Mouse (Mus musculus) megakaryocyte, embryonic 14.5 days (primary cell): ENCODE measurements around the gene Scfd2. TPM values are rescaled to one million over a fixed set of nuclear protein-coding genes. Genes with fewer than 3 reads are reported as not detected.

Source experiments
- H3K27me3 ChIP-seq: replicated peaks from 2 replicates; pipeline ENCODE3; 2012; ENCODE audit warnings: inconsistent platforms
- H3K36me3 ChIP-seq: replicated peaks from 2 replicates; pipeline ENCODE3; 2012; ENCODE audit warnings: low read length, inconsistent platforms, mixed read lengths
- H3K4me1 ChIP-seq: 2 replicates; pipeline ENCODE4 v1.6.1; 2012; ENCODE audit warnings: inconsistent platforms
- H3K4me3 ChIP-seq: replicated peaks from 2 replicates; pipeline ENCODE3; 2012; ENCODE audit warnings: moderate library complexity, mild to moderate bottlenecking, inconsistent platforms
- H3K9me3 ChIP-seq: 2 replicates; pipeline ENCODE4 v1.6.1; 2012; ENCODE audit warnings: inconsistent platforms
- FLI1 ChIP-seq: IDR thresholded peaks from 2 replicates; pipeline ENCODE4 v1.6.1; 2012; ENCODE audit warnings: low read length, inconsistent platforms, mixed read lengths
- GATA1 ChIP-seq: IDR thresholded peaks from 3 replicates; pipeline ENCODE4 v1.6.1; 2012; ENCODE audit warnings: mixed read lengths, low read length, inconsistent platforms, borderline replicate concordance
- polyA plus RNA-seq: library from polyadenylated mRNA; stranded (reverse); fragments of >175 nt; gene quantifications from 2 replicates; pipeline ENCODE4 v1.2.3, GENCODE M21; 2012; ENCODE audit warnings: low replicate concordance; ENCODE audit not compliant: insufficient read depth

Gene Scfd2
- polyA plus RNA-seq, 1 experiment: 2.5 TPM

DNA sequence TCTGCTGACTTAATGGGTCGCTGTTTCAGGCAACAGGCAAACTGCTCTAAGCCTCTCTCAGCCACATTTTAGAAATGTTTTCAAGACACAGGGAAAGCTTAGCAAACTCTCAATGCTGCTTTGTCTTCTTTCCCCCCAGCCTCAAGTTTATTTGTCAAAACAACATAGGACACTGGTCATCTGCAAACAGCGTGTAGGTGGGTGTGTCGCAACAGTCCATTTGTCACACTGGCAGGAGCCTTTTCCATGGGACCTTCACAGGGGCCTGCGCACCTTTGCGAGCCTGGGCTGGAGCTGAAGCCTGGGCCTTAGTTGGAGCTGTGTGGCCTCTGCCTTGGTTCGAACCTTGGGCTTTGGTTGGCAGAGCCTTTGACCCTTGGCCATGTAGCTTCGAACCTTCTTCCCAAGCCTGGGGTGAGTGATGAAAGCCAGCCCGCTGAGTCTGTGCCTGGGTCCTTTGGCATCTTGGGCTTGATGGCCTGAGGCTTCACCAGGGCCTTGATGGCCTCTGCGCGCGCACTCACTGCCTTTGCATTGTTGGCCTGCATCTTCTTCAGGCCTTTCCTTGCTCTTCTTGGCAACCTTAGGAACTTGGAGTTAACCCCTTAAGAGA lies 215.1 kb downstream of the Scfd2 start:
- Histone ChIP-seq H3K27me3 (peaks cover 3% of the 10 kb centered on the region), H3K9me3 (no peaks in the 10 kb centered on the region), H3K4me1 (peaks cover 7% of the 10 kb centered on the region), H3K36me3 (no peaks in the 10 kb centered on the region), H3K4me3 (no peak overlapping the region)
- TF ChIP-seq GATA1 (no peak), FLI1 (no peak)

DNA sequence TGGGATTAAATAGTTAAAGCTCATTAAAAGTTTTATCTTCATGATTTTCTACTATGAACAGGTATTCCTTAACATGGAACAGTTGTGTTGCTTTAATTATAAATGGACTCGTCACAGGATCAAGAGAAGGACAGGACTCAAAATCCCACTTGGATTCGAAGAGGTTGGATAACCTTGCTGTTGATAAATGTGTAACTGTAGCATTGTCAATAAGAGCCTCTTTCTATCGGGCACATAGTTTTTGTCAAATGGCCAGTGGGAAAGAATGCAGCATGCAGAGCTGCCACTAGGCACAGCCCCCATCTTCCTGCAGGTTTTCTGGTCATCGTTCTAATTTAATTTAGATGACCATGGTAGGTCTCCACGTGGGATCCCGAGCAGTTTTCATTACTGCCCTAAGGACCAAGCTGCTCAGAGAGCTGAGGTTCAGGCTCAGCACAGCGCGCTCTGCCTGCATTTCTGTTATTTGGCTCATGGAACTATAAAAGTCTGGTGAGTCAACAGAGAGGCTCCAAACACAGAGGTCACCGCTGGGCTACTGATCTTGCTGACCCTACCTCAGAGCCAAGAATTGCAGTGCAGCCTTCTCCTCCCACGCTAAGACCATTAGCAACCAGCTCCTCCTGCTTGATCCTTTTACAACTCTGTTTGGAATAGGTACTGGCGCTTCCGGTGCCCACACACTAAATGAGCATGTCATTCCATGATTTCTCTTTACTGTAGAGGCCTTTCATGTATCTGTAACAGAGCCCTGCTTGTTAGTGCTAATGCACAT lies 215.9 kb downstream of the Scfd2 start:
- peaks cover 3% of the 10 kb centered on the region for H3K27me3 ChIP-seq
- H3K9me3 ChIP-seq: no peaks in the 10 kb centered on the region
- no peak for TF ChIP-seq GATA1
- no peak for TF ChIP-seq FLI1
- peaks cover 7% of the 10 kb centered on the region for H3K4me1 ChIP-seq
- no peak overlapping the region for H3K4me3 ChIP-seq
- no peaks in the 10 kb centered on the region for H3K36me3 ChIP-seq

DNA sequence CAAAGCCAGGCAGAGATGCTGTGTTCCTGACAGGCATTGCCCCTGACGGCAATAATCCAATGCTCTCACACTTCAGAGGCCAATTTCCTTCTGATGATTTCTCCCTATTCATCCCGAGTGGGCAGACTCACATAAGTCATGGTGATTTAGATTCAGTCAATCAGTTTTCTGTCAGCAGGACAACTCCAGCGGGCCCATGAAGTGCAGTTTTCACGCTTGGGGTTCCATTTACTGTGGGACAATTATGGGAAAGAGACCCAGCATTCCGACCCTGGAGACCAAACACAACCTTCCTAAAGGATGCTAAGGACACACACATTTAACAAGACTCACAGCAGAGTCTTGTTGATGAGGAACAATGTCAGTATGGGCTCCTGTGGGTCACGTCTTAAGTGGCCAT lies 217.1 kb downstream of the Scfd2 start:
- Histone ChIP-seq H3K36me3 (no peaks in the 10 kb centered on the region), H3K4me1 (peaks cover 7% of the 10 kb centered on the region), H3K9me3 (no peaks in the 10 kb centered on the region), H3K4me3 (no peak overlapping the region), H3K27me3 (peaks cover 3% of the 10 kb centered on the region)
- no peak for TF ChIP-seq GATA1

DNA sequence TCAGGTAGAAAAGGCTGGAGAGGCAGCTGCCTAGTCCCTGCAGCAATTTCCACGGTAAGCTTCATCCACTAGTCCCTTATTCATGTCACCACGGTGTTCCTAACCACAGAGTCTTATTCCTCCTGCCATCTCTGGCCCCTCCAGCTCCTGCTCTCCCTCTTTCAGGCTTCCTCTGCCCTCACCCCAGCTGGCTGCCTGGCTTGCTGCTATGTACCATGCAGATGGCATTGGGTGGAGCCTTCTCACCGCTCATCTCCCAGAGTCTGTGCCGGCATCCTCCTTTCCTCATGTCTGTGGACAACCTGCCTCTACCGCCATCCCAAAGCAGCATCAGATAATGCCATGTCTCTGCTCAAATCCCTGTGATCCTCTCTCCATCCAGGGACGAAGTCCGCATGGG lies 218.0 kb downstream of the Scfd2 start:
- peaks cover 3% of the 10 kb centered on the region for H3K27me3 ChIP-seq
- TF ChIP-seq FLI1: no peak
- no peak for TF ChIP-seq GATA1
- H3K36me3 ChIP-seq: no peaks in the 10 kb centered on the region

DNA sequence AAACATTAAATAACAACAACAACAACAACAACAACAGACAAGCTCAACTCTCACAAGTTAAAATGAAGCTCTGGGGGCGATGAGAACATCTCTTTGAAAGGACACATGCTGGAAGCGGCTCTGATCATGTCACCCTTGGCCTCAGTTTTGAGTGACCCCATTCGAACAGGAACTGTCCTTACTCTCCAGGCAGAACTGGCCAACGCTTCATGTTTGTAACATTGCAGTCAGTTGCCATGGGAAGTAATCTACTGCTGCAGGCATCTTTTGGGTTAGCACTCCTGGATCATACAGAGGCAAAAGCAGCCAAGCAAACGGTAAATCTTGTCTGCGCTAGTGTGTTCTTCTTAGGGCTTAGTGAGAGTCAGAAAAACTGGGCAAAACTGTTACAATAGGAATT lies 219.7 kb downstream of the Scfd2 start:
- Histone ChIP-seq H3K4me3 (no peak overlapping the region), H3K36me3 (no peaks in the 10 kb centered on the region), H3K4me1 (peaks cover 7% of the 10 kb centered on the region), H3K27me3 (peaks cover 3% of the 10 kb centered on the region), H3K9me3 (no peaks in the 10 kb centered on the region)
- TF ChIP-seq GATA1 (no peak), FLI1 (no peak)

More for the DNA sequence above, 218.0 kb downstream of the Scfd2 start:
- H3K4me1 ChIP-seq: peaks cover 7% of the 10 kb centered on the region
- no peaks in the 10 kb centered on the region for H3K9me3 ChIP-seq
- H3K4me3 ChIP-seq: no peak overlapping the region

DNA sequence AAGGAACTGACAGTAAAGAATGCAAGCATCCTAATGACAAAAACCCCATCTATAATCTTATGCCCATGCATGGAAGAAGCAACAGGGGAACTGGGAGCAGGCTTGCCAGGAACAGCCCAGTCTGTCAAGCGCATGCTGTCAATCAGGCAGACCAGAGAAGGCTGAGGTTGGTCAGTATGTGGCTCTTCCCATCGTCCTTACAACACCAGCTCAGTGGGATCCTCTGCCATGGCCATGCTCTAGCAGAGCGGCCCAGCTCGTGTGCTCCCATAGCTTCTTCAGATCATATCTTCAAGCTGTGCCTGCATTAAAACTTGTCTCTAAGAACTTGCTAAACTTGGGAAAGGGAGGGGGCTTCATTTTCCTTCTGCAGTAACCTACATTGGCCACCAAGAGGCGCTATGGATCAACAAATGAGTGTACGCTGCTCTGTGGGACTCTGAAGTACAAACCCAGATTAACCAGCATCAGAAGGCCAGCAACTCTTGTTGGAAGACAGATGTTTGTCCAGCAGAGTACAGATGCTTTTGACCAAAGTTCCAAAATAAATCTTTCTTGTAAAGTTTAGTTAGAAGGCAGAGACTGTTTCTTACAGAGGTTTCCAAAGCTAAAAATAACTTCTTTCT lies 220.2 kb downstream of the Scfd2 start:
- no peaks in the 10 kb centered on the region for H3K36me3 ChIP-seq
- no peak for TF ChIP-seq GATA1
- no peak for TF ChIP-seq FLI1
- H3K4me1 ChIP-seq: peaks cover 7% of the 10 kb centered on the region
- no peaks in the 10 kb centered on the region for H3K9me3 ChIP-seq
- H3K4me3 ChIP-seq: no peak overlapping the region
- peaks cover 3% of the 10 kb centered on the region for H3K27me3 ChIP-seq

DNA sequence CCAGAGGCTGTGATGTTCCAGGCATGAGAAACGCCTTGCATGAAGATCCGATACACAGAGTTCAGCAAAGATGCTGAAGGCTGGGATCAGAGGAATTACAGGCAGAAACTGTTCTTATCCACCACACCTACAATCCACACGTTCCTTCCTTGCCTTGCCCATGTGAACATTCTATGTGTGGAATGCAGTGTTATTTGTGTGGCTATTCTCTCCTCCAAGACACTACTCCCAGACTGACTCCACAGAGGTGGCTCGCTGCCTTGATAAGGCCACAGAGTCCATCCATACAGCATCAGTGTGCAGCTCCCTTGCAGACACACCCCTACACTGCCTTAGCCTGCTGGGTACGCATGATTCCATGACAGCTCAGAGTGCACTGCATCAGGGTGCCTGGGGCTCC lies 221.5 kb downstream of the Scfd2 start:
- Histone ChIP-seq H3K4me3 (peak overlapping the region; percentile 7), H3K27me3 (peaks cover 3% of the 10 kb centered on the region), H3K4me1 (peaks cover 7% of the 10 kb centered on the region), H3K36me3 (no peaks in the 10 kb centered on the region), H3K9me3 (no peaks in the 10 kb centered on the region)
- no peak for TF ChIP-seq GATA1
- no peak for TF ChIP-seq FLI1

DNA sequence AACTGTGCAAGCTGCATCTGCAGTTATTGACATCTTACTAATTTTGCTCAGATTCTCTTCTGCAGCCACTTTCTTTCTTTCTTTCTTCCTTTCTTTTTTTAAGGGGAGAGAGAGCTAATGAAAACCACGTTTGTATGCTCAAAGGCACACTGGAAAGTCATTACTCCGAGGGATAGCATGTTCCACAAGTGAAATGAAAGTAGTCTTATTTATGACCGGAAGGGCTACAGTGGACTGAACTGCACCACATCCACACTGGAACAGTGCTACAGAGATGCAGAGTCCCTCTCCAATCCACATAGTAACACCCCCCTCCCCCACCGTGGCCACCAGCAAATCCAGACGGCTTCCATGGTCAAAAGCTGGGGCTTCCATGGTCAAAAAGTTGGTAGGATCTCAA lies 224.3 kb downstream of the Scfd2 start:
- no peaks in the 10 kb centered on the region for H3K36me3 ChIP-seq
- H3K9me3 ChIP-seq: no peaks in the 10 kb centered on the region
- no peak overlapping the region for H3K4me3 ChIP-seq
- TF ChIP-seq FLI1: no peak
- no peak for TF ChIP-seq GATA1
- peaks cover 5% of the 10 kb centered on the region; the same call in 1 of the 2 replicates for H3K4me1 ChIP-seq
- peaks cover 7% of the 10 kb centered on the region for H3K27me3 ChIP-seq

DNA sequence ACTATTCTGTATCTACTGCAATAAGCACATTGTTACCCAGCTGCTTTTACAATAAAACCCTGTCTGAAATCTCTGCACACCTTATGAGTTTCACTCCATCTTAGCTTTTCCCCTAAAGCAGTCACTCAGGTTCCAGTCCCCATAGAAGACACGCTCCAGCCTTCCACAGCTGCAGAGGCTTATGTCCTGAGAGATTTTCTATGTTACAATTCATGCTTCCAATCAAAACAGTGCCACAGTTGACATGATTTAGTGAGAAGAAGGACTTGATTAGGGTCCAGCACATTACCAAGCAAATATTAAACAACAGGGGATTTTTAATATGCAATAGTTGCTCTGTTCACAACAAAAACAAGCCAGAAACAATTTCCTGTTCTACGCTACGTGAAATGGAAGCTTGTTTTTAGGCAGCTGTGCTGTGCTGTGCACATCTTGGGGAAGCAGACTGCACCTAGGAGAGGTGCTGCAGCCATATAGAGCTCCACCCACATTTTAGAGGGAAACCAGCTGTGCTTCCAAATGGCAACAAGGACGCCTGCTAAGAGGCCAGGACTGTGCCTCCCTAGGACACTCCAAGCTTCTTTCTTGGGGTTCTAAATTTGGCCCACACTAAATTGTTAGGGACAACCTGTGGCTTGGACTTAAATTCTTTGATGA lies 225.9 kb downstream of the Scfd2 start:
- no peak overlapping the region for H3K4me3 ChIP-seq
- peaks cover 10% of the 10 kb centered on the region for H3K27me3 ChIP-seq
- peaks cover 16% of the 10 kb centered on the region; the same call in 1 of the 2 replicates for H3K4me1 ChIP-seq
- no peaks in the 10 kb centered on the region for H3K9me3 ChIP-seq
- no peaks in the 10 kb centered on the region for H3K36me3 ChIP-seq
- TF ChIP-seq GATA1 (no peak), FLI1 (no peak)
